Mouse (Mus musculus): ENCODE data around the gene Acat1.

GRCm38 (mm10) chr9:53609968-53610781, at the start of gene Acat1:
- TF ChIP-seq EP300 (IDR thresholded peaks at IDR 0.05; ENCODE audit: insufficient read depth, low read depth, low read length) (0 out of 2 replicates have a peak, but pooled peaks have one; percentile 41), CTCF (IDR thresholded peaks at IDR 0.05) (no peak)

Measured in heart, adult 2 months (tissue).